Comparison of ENCODE assay signal across 11 mouse cellular contexts in the genomic region with DNA sequence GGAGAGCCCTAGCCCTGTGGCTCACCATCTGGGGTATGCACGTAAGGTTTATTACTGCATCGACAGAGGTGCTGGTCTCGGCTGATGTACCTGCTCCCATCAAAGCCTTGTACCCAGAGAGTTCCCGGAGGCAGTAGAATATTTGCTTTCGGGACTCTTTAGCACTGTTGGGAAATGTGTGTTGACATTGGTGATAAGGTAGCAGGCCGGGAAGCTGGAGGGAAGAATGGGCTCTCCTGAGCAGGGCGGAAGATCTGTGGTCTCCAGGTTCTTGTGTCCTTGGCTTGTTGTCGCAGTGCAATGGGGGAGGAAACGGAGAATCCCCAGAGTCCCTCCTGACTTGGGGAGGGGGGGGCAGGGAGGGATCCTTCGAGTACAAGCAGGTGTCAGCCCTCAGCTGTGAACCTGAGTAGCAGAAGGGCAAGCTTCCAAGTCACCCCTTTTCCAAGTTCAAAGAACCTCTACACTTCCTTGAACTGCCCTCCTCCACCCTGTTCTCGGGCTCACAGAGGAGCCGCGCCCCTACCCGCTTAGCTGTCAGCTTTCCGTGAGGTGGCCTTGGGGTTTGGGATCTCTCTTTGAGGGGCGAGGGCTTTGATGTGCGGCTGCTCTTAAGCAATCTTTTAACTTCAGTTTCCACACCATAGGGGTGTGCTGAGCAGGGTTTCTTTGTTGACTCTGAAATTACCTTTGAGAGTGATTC.
DNase-seq lines count a peak whose midpoint lies in the region; ATAC-seq and TF ChIP-seq lines count a peak whose summit lies in the region.
"Had no signal": no experiment of that assay in that cellular context is flagged by ENCODE, and none has a peak within 500 bp of the region (broad histone marks: within the 10 kb centered on the region; RNA-seq: fewer than 3 reads in every experiment).

No protein-coding gene starts in this region.

- peaks cover 42% of the 10 kb centered on the region for H3K27me3 ChIP-seq in heart, embryonic 13.5 days (replicated peaks)
- H3K27me3 ChIP-seq in intestine, embryonic 15.5 days (replicated peaks), result no peaks in the 10 kb centered on the region
- H3K27me3 ChIP-seq in lung, embryonic 14.5 days (ENCODE audit: insufficient read depth, low read length), result no peaks in the 10 kb centered on the region
- no peaks in the 10 kb centered on the region for H3K27me3 ChIP-seq in thymus, adult 2 months (ENCODE audit: control insufficient read depth, insufficient read depth, low read length)

- ATAC-seq in heart, embryonic 13.5 days (ENCODE audit: extremely low read depth, insufficient number of reproducible peaks, low FRiP score, low TSS enrichment), result no peak
- ATAC-seq in intestine, embryonic 15.5 days, result peak; percentile 91
- peak; percentile 76 for ATAC-seq in lung, embryonic 14.5 days (ENCODE audit: insufficient read depth)

- H3K9ac ChIP-seq in heart, embryonic 13.5 days, result no peak overlapping the region
- H3K9ac ChIP-seq in intestine, embryonic 15.5 days, result no peak overlapping the region
- no peak overlapping the region for H3K9ac ChIP-seq in lung, embryonic 14.5 days

- no peaks in the 10 kb centered on the region for H3K36me3 ChIP-seq in heart, embryonic 13.5 days
- H3K36me3 ChIP-seq in intestine, embryonic 15.5 days, result no peaks in the 10 kb centered on the region
- H3K36me3 ChIP-seq in lung, embryonic 14.5 days (ENCODE audit: insufficient read depth), result no peaks in the 10 kb centered on the region
- no peaks in the 10 kb centered on the region for H3K36me3 ChIP-seq in thymus, adult 2 months (ENCODE audit: control insufficient read depth, insufficient read depth, low read length)
- H3K36me3 ChIP-seq: limb, embryonic 10.5 days had no signal

- TF ChIP-seq CTCF in lung, embryonic 14.5 days (IDR thresholded peaks at IDR 0.05; ENCODE audit: low read depth), result no peak
- TF ChIP-seq CTCF in thymus, adult 2 months (IDR thresholded peaks at IDR 0.05; ENCODE audit: borderline replicate concordance, control insufficient read depth, extremely low read depth, insufficient read depth, low read length, poor library complexity), result no peak

- no peak overlapping the region for H3K27ac ChIP-seq in heart, embryonic 13.5 days (replicated peaks)
- peak overlapping the region; percentile 67 for H3K27ac ChIP-seq in intestine, embryonic 15.5 days
- peak overlapping the region; percentile 56 for H3K27ac ChIP-seq in lung, embryonic 14.5 days (ENCODE audit: low read depth)
- no peak overlapping the region for H3K27ac ChIP-seq in thymus, adult 2 months (ENCODE audit: control insufficient read depth, insufficient read depth, low read length)
- H3K27ac ChIP-seq: limb, embryonic 10.5 days had no signal

- H3K4me1 ChIP-seq in heart, embryonic 13.5 days, result peaks cover 8% of the 10 kb centered on the region; the same call in 1 of the 2 replicates
- peaks cover 5% of the 10 kb centered on the region; the same call in 1 of the 2 replicates for H3K4me1 ChIP-seq in intestine, embryonic 15.5 days (replicated peaks)
- H3K4me1 ChIP-seq in lung, embryonic 14.5 days (ENCODE audit: insufficient read depth), result no peaks in the 10 kb centered on the region; the same call in 1 of the 2 replicates
- peaks cover 11% of the 10 kb centered on the region for H3K4me1 ChIP-seq in thymus, adult 2 months (replicated peaks; ENCODE audit: control insufficient read depth, insufficient read depth, low read length)
- H3K4me1 ChIP-seq: limb, embryonic 10.5 days had no signal

- H3K4me3 ChIP-seq in heart, embryonic 13.5 days, result no peak overlapping the region
- H3K4me3 ChIP-seq in intestine, embryonic 15.5 days (replicated peaks), result no peak overlapping the region
- no peak overlapping the region for H3K4me3 ChIP-seq in lung, embryonic 14.5 days (ENCODE audit: low read depth, low read length)
- H3K4me3 ChIP-seq in thymus, adult 2 months (ENCODE audit: control insufficient read depth, insufficient read depth, low read length), result no peak overlapping the region
- H3K4me3 ChIP-seq: limb, embryonic 10.5 days had no signal

- no peak for DNase-seq in heart, postnatal 25 days (ENCODE audit: low spot score)
- peak; percentile 64 for DNase-seq in lung, embryonic 14.5 days
- DNase-seq in thymus, adult 2 months, result peak; percentile 44
- no peak for DNase-seq in left cerebral cortex, postnatal 36 days (ENCODE audit: low spot score in 2 of 2)
- no peak for DNase-seq in layer of hippocampus, postnatal 36 days
- no peak for DNase-seq in layer of hippocampus, postnatal 25 days (ENCODE audit: extremely low spot score in 1 of 2, low spot score in 1 of 2)
- DNase-seq: cerebellum, adult 11-12 months; heart, postnatal 36 days had no signal

- H3K9me3 ChIP-seq in heart, embryonic 13.5 days, result no peaks in the 10 kb centered on the region
- H3K9me3 ChIP-seq in intestine, embryonic 15.5 days, result no peaks in the 10 kb centered on the region
- no peaks in the 10 kb centered on the region for H3K9me3 ChIP-seq in lung, embryonic 14.5 days (ENCODE audit: low read depth, low read length)
- H3K9me3 ChIP-seq: limb, embryonic 10.5 days had no signal

- WGBS in heart, embryonic 13.5 days, result 33% methylated on average over 17 of the region's 17 CpGs
- WGBS in intestine, embryonic 15.5 days, result 37% methylated on average over 17 of the region's 17 CpGs
- 27% methylated on average over 17 of the region's 17 CpGs for WGBS in lung, embryonic 14.5 days
- 37% methylated on average over 17 of the region's 17 CpGs for WGBS in thymus, adult 2 months

- H3K4me2 ChIP-seq in heart, embryonic 13.5 days, result 0 out of 2 replicates have a peak overlapping the region, but pooled peaks have one; percentile 1
- H3K4me2 ChIP-seq in intestine, embryonic 15.5 days (replicated peaks), result peak overlapping the region; percentile 20; the same call in 1 of the 2 replicates
- peak overlapping the region; percentile 3; the same call in 1 of the 2 replicates for H3K4me2 ChIP-seq in lung, embryonic 14.5 days

- intact Hi-C loops in heart, postnatal 25 days (cut with DNase I), result no loop called here
- intact Hi-C loops in left cerebral cortex, postnatal 36 days (cut with DNase I), result no loop called here

- no peak for TF ChIP-seq POLR2A in thymus, adult 2 months (IDR thresholded peaks at IDR 0.05; ENCODE audit: control insufficient read depth, extremely low read depth, insufficient read depth, low read length, poor library complexity)

Comparison
In these comparisons a context has a peak if more than half of its experiments do, and no peak if none do; other contexts are left out.
1. H3K27ac ChIP-seq: peak in intestine, embryonic 15.5 days (single experiment) and lung, embryonic 14.5 days (single experiment); none in heart, embryonic 13.5 days (single experiment) and thymus, adult 2 months (single experiment).
2. DNase-seq: peak in lung, embryonic 14.5 days (single experiment) and thymus, adult 2 months (single experiment); none in heart, postnatal 25 days (single experiment), left cerebral cortex, postnatal 36 days (0 of 2), layer of hippocampus, postnatal 36 days (0 of 2) and layer of hippocampus, postnatal 25 days (0 of 2).
3. Peak in every context shown above with its lines, with median percentiles within 50 percentile points of each other: H3K4me2 ChIP-seq.